Mouse (Mus musculus) small intestine, adult 2 months (tissue): ENCODE data around the gene Kcnq2. TPM values are rescaled to one million over a fixed set of nuclear protein-coding genes. Genes with fewer than 3 reads are reported as not detected.

Source experiments
- H3K27ac ChIP-seq: fragments of 200-500 bp; 2 replicates; pipeline ENCODE4 v1.5.1; 2012; ENCODE audit warnings: low read depth, low read length, control low read depth, inconsistent platforms; ENCODE audit not compliant: insufficient read depth
- H3K27me3 ChIP-seq: fragments of 200-500 bp; 2 replicates; pipeline ENCODE4 v1.6.1; 2012; ENCODE audit warnings: mild to moderate bottlenecking, moderate library complexity, low read length, inconsistent platforms; ENCODE audit not compliant: control insufficient read depth, insufficient read depth
- H3K36me3 ChIP-seq: fragments of 200-500 bp; 2 replicates; pipeline ENCODE4 v1.6.1; 2012; ENCODE audit warnings: mild to moderate bottlenecking, low read length, control low read depth, inconsistent platforms; ENCODE audit not compliant: control insufficient read depth, insufficient read depth
- H3K4me1 ChIP-seq: fragments of 200-500 bp; 2 replicates; pipeline ENCODE4 v1.6.1; 2012; ENCODE audit warnings: low read length, inconsistent platforms, mixed read lengths; ENCODE audit not compliant: control insufficient read depth, insufficient read depth, insufficient read length
- H3K4me3 ChIP-seq: fragments of 200-500 bp; 2 replicates; pipeline ENCODE4 v1.5.1; 2012; ENCODE audit warnings: low read depth, mild to moderate bottlenecking, control low read depth, inconsistent platforms, low read length, moderate library complexity
- CTCF ChIP-seq: fragments of 200-500 bp; IDR thresholded peaks from 2 replicates; pipeline ENCODE4 v1.5.1; 2012; ENCODE audit warnings: low read depth, mild to moderate bottlenecking, control low read depth, inconsistent platforms, low read length, moderate library complexity, mixed read lengths; ENCODE audit not compliant: insufficient replicate concordance, insufficient read length; ENCODE audit errors: extremely low read depth
- POLR2A ChIP-seq: fragments of 200-500 bp; IDR thresholded peaks from 2 replicates; pipeline ENCODE4 v1.6.1; 2012; ENCODE audit warnings: low read depth, mild to moderate bottlenecking, control low read depth, inconsistent platforms, low read length, moderate library complexity
- WGBS: fragments of 180-500 bp; shearing (Covaris S2); methylation state at CpG from one replicate; pipeline ENCODE4 v1.1.7; 2018; 5-methylcytosine and 5-hydroxymethylcytosine counted together
- polyA plus RNA-seq: library from polyadenylated mRNA; depleted of rRNA; stranded (reverse); fragments of >200 nt; gene quantifications from 2 replicates; pipeline ENCODE4 v1.2.3, GENCODE M21; 2012

Gene Kcnq2
- polyA plus RNA-seq, 1 experiment = 0.51 TPM

DNA sequence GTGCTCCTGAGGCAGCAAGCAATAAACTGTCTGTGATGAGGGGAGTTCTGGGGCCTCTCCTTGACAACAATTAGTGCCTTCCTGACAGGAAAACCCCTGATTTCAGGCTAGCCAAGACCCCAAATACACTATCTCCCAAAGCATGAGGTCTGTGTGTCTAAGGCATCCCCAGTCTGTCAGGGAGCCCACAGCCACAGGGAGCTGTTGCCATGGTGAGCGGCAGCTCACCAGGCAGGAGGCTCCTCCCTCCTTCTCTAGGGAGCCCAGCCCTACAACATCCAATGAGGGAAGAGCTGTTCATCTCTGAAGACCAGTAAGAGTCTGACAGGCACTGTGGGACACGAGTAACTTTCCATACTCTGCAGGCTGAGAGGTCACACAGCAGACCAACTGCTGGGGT is 24.7 kb upstream of the Kcnq2 start:
- Histone ChIP-seq H3K4me3 (no peak overlapping the region), H3K36me3 (no peaks in the 10 kb centered on the region), H3K27ac (no peak overlapping the region), H3K27me3 (peaks cover 10% of the 10 kb centered on the region), H3K4me1 (no peaks in the 10 kb centered on the region)
- TF ChIP-seq CTCF (no peak), POLR2A (no peak)
- WGBS = 2% methylated on average over 2 of the region's 2 CpGs

GRCm38 (mm10) chr2:181159091-181159514 is 24.0 kb upstream of the Kcnq2 start:
- Histone ChIP-seq H3K27me3 (peaks cover 10% of the 10 kb centered on the region), H3K36me3 (no peaks in the 10 kb centered on the region), H3K4me1 (no peaks in the 10 kb centered on the region), H3K4me3 (no peak overlapping the region), H3K27ac (no peak overlapping the region)
- 35% methylated on average over 7 of the region's 7 CpGs for WGBS
- TF ChIP-seq POLR2A (no peak), CTCF (no peak)

GRCm38 (mm10) chr2:181158471-181158870 is 23.4 kb upstream of the Kcnq2 start:
- Histone ChIP-seq H3K4me1 (no peaks in the 10 kb centered on the region), H3K27ac (no peak overlapping the region), H3K4me3 (no peak overlapping the region), H3K36me3 (no peaks in the 10 kb centered on the region), H3K27me3 (peaks cover 10% of the 10 kb centered on the region)
- TF ChIP-seq POLR2A = no peak
- no peak for TF ChIP-seq CTCF
- WGBS = 70% methylated on average over 2 of the region's 2 CpGs

DNA sequence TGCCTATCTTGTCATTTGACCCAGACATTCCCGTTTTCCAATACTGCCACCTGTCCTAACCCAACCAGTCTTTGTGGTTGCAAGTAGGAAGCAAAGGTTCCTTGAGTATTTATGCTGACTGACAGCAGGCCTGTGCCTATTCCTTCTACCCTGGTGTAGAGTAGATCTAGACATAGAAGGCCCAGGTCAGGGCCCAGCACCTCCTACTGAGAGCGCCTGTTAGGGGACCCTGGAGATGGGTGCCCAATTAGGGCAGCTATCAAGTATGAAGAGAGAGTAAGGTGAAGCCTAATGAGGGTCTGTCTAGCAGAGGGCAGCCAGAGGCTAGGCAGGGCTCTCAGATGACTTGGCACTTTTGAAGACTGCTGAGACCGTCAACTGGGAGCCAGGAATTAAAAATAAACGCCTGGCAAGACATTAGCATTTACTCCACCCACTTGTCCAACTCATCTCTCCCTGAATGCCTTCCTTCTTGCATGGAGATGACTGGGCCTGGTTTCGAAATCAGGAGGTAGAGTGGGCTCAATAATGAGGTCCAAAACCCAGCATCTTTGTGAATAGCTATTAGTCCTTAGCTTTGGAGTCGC is 22.7 kb upstream of the Kcnq2 start:
- WGBS = 70% methylated on average over 6 of the region's 6 CpGs
- TF ChIP-seq POLR2A (no peak), CTCF (no peak)
- no peak overlapping the region for H3K27ac ChIP-seq
- no peak overlapping the region for H3K4me3 ChIP-seq
- no peaks in the 10 kb centered on the region for H3K36me3 ChIP-seq
- H3K27me3 ChIP-seq = peaks cover 10% of the 10 kb centered on the region
- H3K4me1 ChIP-seq = no peaks in the 10 kb centered on the region

GRCm38 (mm10) chr2:181157180-181157579 is 22.1 kb upstream of the Kcnq2 start:
- no peaks in the 10 kb centered on the region for H3K4me1 ChIP-seq
- WGBS = 81% methylated on average over 4 of the region's 4 CpGs
- TF ChIP-seq CTCF (no peak), POLR2A (no peak)
- H3K27ac ChIP-seq = no peak overlapping the region
- H3K4me3 ChIP-seq = no peak overlapping the region
- no peaks in the 10 kb centered on the region for H3K36me3 ChIP-seq
- H3K27me3 ChIP-seq = peaks cover 10% of the 10 kb centered on the region

GRCm38 (mm10) chr2:181156248-181157121 is 21.4 kb upstream of the Kcnq2 start, which contains the start of gene Eef1a2:
TSS of gene Eef1a2 (minus strand) at chr2:181157014.
- H3K4me1 ChIP-seq = no peaks in the 10 kb centered on the region
- H3K36me3 ChIP-seq = no peaks in the 10 kb centered on the region
- no peak within 1 kb of the TSS for H3K4me3 ChIP-seq
- no peak for TF ChIP-seq CTCF
- TF ChIP-seq POLR2A = no peak
- H3K27ac ChIP-seq = no peak within 1 kb of the TSS
- H3K27me3 ChIP-seq = peaks cover 10% of the 10 kb centered on the region
- 6% methylated on average over 55 of the region's 55 CpGs for WGBS

GRCm38 (mm10) chr2:181155801-181156200 is 20.7 kb upstream of the Kcnq2 start:
- Histone ChIP-seq H3K27me3 (peaks cover 10% of the 10 kb centered on the region), H3K36me3 (no peaks in the 10 kb centered on the region), H3K27ac (no peak overlapping the region), H3K4me3 (no peak overlapping the region), H3K4me1 (no peaks in the 10 kb centered on the region)
- 71% methylated on average over 4 of the region's 4 CpGs for WGBS
- TF ChIP-seq CTCF (no peak), POLR2A (no peak)
